Mouse (Mus musculus) olfactory bulb, adult 2 months (tissue): ENCODE measurements around the gene Gpr50. TPM values are rescaled to one million over a fixed set of nuclear protein-coding genes. Genes with fewer than 3 reads are reported as not detected.

Source experiments
- H3K27ac ChIP-seq: fragments of 200-500 bp; 2 replicates; pipeline ENCODE4 v1.5.1; 2012; ENCODE audit warnings: low read depth, low read length; ENCODE audit not compliant: insufficient read depth
- H3K4me1 ChIP-seq: fragments of 200-500 bp; 2 replicates; pipeline ENCODE4 v1.6.1; 2012; ENCODE audit warnings: low read length; ENCODE audit not compliant: control insufficient read depth, insufficient read depth
- H3K4me3 ChIP-seq: fragments of 200-500 bp; 2 replicates; pipeline ENCODE4 v1.5.1; 2012; ENCODE audit warnings: mild to moderate bottlenecking, low read depth, low read length, moderate library complexity; ENCODE audit not compliant: insufficient read depth
- CTCF ChIP-seq: fragments of 200-500 bp; IDR thresholded peaks from 2 replicates; pipeline ENCODE4 v1.5.1; 2012; ENCODE audit warnings: low read depth, mild to moderate bottlenecking, low read length, moderate library complexity; ENCODE audit not compliant: insufficient read depth
- POLR2A ChIP-seq: fragments of 200-500 bp; IDR thresholded peaks from 2 replicates; pipeline ENCODE4 v1.6.1; 2012; ENCODE audit warnings: mild to moderate bottlenecking, low read depth, low read length, moderate library complexity; ENCODE audit not compliant: insufficient read depth
- WGBS: fragments of 180-500 bp; shearing (Covaris S2); methylation state at CpG from one replicate; pipeline ENCODE4 v1.1.7; 2018; 5-methylcytosine and 5-hydroxymethylcytosine counted together
- polyA plus RNA-seq: library from polyadenylated mRNA; stranded (reverse); fragments of >200 nt; gene quantifications from 2 replicates; pipeline ENCODE4 v1.2.4, GENCODE M21; 2012; ENCODE audit warnings: low replicate concordance; ENCODE audit not compliant: missing spikeins, insufficient read depth, insufficient read length

Gene Gpr50
- polyA plus RNA-seq, 1 experiment: not detected

DNA sequence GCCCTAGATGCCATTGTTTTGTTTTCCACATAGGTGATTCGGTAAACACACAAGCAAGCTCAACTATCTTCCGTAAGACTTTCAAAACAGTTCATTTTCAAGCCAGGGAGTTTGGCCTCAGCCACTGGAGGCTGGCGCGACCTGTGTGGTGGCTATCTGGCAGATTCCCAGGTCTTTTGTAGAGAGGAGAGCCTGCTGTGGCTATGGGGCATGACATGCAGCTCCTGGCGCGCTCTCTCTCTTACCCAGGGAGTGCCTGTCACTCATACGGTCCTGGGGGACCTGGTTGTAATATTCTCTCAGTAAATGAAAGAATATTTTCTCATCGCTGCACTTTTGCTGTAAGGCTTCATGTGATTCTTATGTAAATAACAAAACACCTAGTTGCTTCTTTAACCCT lies 13.5 kb upstream of the Gpr50 start:
- H3K4me1 ChIP-seq: no peaks in the 10 kb centered on the region
- no peak overlapping the region for H3K4me3 ChIP-seq
- 38% methylated on average over 8 of the region's 8 CpGs for WGBS
- TF ChIP-seq CTCF (no peak), POLR2A (no peak)
- no peak overlapping the region for H3K27ac ChIP-seq

GRCm38 (mm10) chrX:71661794-71662193 lies 1.7 kb upstream of the Gpr50 start:
- no peak overlapping the region for H3K27ac ChIP-seq
- H3K4me3 ChIP-seq: no peak overlapping the region
- peaks cover 8% of the 10 kb centered on the region for H3K4me1 ChIP-seq
- TF ChIP-seq CTCF (no peak), POLR2A (no peak)
- WGBS: 25% methylated on average over 14 of the region's 14 CpGs

DNA sequence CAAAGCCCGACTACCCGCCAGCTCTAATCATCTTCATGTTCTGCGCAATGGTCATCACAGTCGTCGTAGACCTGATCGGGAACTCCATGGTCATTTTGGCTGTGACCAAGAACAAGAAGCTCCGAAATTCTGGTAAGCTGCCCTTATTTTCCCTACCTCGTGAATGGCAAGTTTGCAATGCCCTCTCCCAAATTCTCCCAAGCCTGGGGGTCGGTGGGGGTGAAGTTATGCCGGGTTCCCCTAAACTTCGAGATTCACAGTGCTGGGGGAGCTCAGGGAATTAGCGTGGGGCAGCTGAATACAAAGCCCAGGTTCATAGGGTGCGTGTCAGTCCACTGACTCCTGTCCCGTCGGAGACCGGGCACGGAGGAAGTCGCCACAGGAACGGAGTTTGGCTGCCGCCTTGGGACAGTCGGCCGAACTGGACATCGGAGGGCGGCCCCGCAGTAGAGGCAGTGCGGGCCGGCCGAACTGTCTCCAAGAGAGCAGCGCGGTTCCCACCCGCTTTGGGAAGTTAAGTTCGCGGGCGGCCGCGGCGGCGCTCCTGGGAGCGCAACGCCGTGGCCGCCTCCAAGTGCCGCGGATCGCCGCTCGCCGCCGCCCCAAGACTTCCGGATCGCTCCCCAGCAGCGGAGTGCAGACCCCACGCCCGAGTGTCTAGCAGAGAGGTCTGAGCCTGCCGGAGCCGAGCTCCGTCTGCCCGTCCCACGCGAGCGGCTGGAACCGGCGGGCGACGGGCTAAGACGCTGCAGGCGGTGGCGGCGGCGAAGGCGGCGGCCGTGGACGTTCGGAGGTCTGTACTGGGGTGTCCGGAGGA lies 612 bp downstream of the Gpr50 start:
- peak overlapping the region; percentile 41 for H3K4me3 ChIP-seq
- WGBS: 17% methylated on average over 75 of the region's 76 CpGs
- H3K27ac ChIP-seq: no peak overlapping the region
- TF ChIP-seq POLR2A (no peak), CTCF (no peak)
- peaks cover 8% of the 10 kb centered on the region for H3K4me1 ChIP-seq

GRCm38 (mm10) chrX:71664688-71665026 lies 1.2 kb downstream of the Gpr50 start:
- H3K27ac ChIP-seq: no peak overlapping the region
- H3K4me1 ChIP-seq: peaks cover 8% of the 10 kb centered on the region
- TF ChIP-seq CTCF: no peak
- no peak for TF ChIP-seq POLR2A
- 20% methylated on average over 15 of the region's 15 CpGs for WGBS
- H3K4me3 ChIP-seq: peak overlapping the region; percentile 41

- 48% methylated on average over 6 of the region's 6 CpGs for WGBS
- TF ChIP-seq POLR2A (no peak), CTCF (no peak)
- Histone ChIP-seq H3K4me3 (no peak overlapping the region), H3K27ac (no peak overlapping the region), H3K4me1 (no peaks in the 10 kb centered on the region)
Measured at GRCm38 (mm10) chrX:71670254-71670653, 6.8 kb downstream of the Gpr50 start.

GRCm38 (mm10) chrX:71700817-71701469 lies 37.5 kb downstream of the Gpr50 start:
- H3K27ac ChIP-seq: no peak overlapping the region
- no peaks in the 10 kb centered on the region for H3K4me1 ChIP-seq
- H3K4me3 ChIP-seq: no peak overlapping the region
- no peak for TF ChIP-seq CTCF
- no peak for TF ChIP-seq POLR2A
- WGBS: 18% methylated on average over 6 of the region's 6 CpGs

Other genes with a start within 250 kb of the Gpr50 start
- gene Cd99l2, start 170.8 kb upstream of the Gpr50 start, polyA plus RNA-seq: not detected in 2 replicates
- not detected in 2 replicates for gene Hmgb3, start 107.7 kb upstream of the Gpr50 start, polyA plus RNA-seq
- gene Vma21, start 152.3 kb downstream of the Gpr50 start, polyA plus RNA-seq: not detected in 2 replicates